Mouse (Mus musculus) T-cell, adult 2 months (primary cell): ENCODE results near the gene Bend3.

Experiments used
- DNase-seq: peaks from one replicate; pipeline ENCODE4 v3.0.0; 2022; ENCODE audit warnings: low spot score

The Bend3 gene

DNA sequence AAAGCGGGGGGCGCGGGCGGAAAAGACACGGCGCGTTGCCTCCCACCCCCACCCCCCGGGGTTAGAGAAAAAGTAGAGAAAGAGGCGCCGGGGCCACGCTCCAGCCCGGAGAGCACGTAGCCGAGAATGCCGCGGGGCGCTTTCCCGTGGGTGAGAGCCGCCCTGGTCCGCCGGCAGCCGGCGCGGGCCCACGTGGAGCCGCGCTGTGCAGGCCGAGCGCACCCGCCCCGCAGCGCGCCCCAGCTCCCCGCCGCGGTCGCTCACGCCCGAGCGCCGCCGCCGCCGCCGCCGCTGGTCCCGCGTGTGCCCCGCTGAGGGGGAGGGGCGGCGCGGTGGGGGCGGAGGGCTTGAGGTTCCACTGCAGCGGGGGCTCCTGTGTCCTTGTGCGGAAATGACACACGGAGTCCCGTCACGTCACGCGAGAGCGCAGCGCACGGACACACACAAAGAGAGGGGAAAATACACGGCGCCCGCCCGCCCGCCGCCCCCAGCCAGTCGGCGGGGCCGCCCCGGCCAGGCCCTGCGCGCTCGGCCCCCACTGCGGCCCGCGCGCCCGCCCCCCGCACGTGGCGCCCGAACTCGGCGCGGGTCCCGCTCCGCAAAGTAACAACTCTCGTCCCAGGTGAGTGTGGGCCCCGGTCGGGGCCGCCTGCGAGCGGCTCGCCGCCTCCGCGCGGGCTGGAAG lies at the start of gene Bend3:
TSS of gene Bend3 (plus strand) at position 81 of the 685 bp plus-strand sequence.
- peak; percentile 59 for DNase-seq

DNA sequence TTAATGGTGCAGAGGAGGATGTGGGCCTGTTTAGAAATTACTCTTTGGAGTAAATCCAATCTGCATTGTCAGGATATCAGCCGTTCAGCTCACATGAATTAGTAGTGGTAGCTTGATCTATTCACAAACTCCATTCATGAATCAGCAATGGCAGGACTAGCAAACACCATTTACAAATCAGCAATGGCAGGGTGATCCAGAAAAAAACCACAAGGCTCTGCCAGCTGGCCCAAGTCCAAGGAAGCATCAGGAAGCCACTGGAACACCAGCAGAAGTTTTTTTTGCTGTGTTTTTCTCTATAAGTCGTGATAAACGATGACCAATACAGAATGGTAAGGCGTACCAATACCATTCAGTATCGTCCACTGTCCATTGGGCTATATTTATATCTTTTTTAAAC lies 48.0 kb upstream of the Bend3 start:
- DNase-seq: no peak

DNA sequence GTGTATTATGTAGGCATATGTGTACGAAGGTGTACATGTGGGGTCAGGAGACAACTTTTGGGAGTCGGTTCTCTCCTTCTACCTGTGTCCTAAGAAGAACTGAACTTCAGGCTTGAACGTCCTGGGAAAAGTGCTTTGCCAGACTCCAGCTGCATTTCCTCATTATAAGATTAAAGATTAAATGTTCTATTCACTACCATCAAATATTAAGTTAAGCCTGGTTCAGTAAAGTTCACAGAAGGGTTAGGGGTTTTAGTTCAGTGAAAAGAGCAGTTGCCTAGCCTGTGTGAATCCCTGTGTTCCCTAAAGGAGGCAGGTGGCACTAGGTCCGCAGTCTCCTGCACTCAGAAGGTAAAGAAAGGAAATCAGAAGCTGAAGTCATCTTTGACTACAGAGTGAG lies 44.3 kb upstream of the Bend3 start:
- no peak for DNase-seq

- DNase-seq: no peak
These were observed 42.9 kb upstream of the Bend3 start for GRCm38 (mm10) chr10:43435757-43436156.

GRCm38 (mm10) chr10:43439492-43439941 lies 39.1 kb upstream of the Bend3 start:
- no peak for DNase-seq

GRCm38 (mm10) chr10:43440050-43440449 lies 38.6 kb upstream of the Bend3 start:
- DNase-seq: no peak

GRCm38 (mm10) chr10:43440981-43441740 lies 37.5 kb upstream of the Bend3 start:
- DNase-seq: no peak

- DNase-seq: no peak
These were observed 30.0 kb upstream of the Bend3 start for GRCm38 (mm10) chr10:43448656-43449055.

- peak; percentile 51 for DNase-seq
These were observed 26.6 kb upstream of the Bend3 start for GRCm38 (mm10) chr10:43451848-43452662.

- no peak for DNase-seq
These were observed 26.0 kb upstream of the Bend3 start for GRCm38 (mm10) chr10:43452663-43452996.

GRCm38 (mm10) chr10:43454219-43454618 lies 24.4 kb upstream of the Bend3 start:
- DNase-seq: no peak

- DNase-seq: no peak
These were observed 24.0 kb upstream of the Bend3 start for GRCm38 (mm10) chr10:43454671-43455070.

- DNase-seq: no peak
These were observed 15.8 kb upstream of the Bend3 start for GRCm38 (mm10) chr10:43462821-43463220.

DNA sequence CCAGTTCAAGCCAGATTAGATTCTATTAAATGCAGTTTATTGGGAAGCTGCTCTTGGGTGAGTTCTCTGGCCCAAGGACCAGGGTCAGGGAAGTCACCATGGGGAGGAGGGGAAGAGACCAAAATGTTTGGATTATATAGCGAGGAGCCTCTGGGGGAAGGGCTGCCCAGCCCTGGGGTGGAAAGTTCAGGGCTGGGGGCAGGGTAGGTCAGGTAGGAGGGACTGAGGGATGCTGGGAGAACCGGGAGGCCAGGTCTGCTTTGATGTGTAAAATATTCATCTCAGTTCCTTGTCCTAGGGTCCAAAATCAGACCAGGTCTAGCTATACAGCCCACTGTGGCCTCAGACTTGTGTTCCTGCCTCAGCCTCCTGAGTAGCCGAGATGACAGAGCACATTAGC lies 15.4 kb upstream of the Bend3 start:
- no peak for DNase-seq

DNA sequence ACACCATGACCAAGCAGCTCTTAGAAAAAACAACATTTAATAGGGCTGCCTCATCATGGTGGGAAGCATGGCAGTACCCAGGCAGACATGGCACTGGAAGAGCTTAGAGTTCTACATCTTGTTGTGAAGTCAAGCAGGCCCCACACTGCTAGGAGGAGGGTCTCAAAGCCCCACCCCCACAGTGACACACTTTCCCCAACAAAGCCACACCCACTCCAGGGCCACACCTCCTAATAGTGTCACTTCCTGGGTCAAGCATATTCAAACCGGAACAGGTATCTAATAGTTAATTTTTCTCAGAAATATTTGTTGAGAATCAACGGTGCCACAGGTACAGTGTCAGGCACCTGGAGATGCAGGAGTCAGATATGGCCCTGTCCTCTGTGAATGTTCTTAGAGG lies 12.4 kb upstream of the Bend3 start:
- DNase-seq: no peak

- peak; percentile 10 for DNase-seq
These were observed 11.0 kb upstream of the Bend3 start for GRCm38 (mm10) chr10:43467659-43468058.

DNA sequence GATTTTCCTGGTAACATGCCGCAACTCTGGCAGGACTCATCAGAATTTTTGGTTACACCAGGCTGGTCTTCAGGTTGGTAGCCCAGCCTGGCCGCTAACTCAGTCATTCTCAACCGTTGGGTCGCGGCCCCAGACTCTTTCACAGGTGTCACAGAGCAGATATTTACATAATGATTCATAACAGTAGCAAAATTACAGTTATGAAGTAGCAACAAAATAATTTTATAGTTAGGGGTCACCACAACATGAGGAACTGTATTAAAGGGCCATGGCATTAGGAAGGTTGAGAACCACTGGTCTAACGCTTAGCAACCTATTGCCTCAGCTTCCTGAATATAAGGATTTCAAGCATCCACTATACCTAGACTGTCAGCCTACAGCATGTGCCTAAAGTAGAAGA lies 10.3 kb upstream of the Bend3 start:
- no peak for DNase-seq

DNA sequence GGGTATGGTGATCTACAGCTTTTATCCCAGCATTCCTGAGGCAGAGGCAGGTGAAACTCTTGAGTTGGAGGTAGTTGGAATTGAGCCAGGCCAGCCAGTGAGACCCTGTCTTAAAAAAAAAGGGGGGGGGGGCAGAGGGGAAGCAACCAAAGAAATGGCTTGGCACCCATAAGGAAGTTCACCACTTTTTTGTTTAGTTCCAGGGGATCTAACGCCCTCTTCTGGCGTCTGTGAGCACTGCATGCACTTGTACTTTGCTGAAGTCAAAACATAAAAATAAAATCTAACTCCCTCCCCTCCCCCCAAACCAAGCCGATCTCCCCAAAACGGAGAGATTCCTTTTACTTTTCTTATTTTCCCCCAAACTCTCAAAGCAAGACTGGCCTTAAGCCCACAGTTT lies 3.3 kb upstream of the Bend3 start:
- DNase-seq: peak; percentile 37

DNA sequence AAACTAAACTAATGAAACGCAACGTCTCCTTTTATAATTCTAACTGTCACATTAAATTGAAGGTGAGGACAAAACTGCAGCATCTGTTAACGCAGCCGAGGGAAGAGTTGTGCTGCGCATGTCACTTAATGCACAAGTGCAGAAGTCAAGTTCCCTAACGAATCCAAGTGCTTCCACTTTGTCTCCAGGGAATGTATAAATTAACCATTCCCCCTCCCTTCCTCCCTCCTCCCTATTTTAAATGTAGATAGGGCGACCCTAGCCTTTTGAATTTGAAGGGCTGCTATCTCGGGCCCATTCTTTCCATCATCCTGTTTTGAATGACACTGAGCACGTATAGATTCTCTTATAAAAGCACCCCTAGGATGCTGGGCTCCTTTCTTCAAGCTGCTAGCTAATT lies 1.2 kb upstream of the Bend3 start:
- no peak for DNase-seq

DNA sequence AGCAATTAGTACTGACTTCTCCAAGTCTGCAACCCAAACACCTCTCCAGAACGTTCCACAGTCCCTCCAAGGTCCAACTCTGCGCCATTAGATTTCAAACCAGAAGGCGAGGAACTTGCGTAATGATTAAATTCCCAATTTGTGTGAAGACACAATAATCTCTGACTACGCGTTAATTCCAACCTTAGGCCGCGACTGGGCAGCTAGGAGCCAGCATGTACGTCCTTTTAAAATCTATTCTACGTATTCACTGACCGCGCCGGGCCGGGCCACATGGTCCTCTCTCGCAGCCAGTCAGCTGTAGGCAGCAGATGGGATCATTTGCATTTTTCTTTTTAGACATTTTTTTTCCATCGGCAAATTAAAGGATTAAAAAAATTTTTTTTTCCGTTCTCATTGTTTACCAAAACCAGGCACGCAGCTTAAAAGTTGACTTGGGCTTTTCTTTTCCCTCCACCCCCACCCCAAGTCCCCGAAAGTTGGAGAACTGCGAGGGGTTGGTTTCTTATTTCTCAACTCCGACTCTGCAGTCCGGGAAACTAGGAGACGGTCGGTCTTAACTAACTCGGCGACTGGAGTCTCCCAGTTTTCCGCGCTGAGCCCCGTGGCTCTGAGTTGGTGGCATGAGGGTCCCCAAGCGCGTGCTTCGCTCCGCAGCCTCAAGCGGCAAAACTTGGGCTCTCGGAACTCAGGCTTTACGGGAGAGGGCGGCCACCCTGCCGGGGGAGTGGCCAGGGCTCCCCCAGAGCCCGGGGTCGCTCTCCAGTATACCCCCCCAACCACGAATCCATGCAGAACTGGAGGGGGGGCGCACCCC lies 558 bp upstream of the Bend3 start:
- DNase-seq: no peak

- DNase-seq: peak; percentile 89
These were observed 966 bp downstream of the Bend3 start for GRCm38 (mm10) chr10:43479436-43480157.
